Mouse (Mus musculus): ENCODE measurements at regions not wholly inside any gene's neighbourhood (a gene's known extent, or its start where the extent isn't known, plus 50 kb on each side); places are given as distances from the start of the nearest gene placed in this dataset.

- no peak overlapping the region for H3K9ac ChIP-seq (ENCODE audit: low read depth, poor library complexity, severe bottlenecking)
- H3K9me3 ChIP-seq (replicated peaks; ENCODE audit: control insufficient read depth, insufficient read depth, low read length, poor library complexity, severe bottlenecking), result no peaks in the 10 kb centered on the region
- H3K27ac ChIP-seq (ENCODE audit: insufficient read depth, low read length), result no peak overlapping the region
- TF ChIP-seq CTCF (IDR thresholded peaks at IDR 0.05; ENCODE audit: low read depth, low read length) (no peak), POLR2A (IDR thresholded peaks at IDR 0.05; ENCODE audit: insufficient read depth, low read length) (no peak), EP300 (IDR thresholded peaks at IDR 0.05; ENCODE audit: insufficient read depth, low read depth, low read length) (no peak)
- no peaks in the 10 kb centered on the region; the same call in 1 of the 2 replicates for H3K27me3 ChIP-seq (ENCODE audit: control insufficient read depth, insufficient read depth, low read length, poor library complexity, severe bottlenecking)
- H3K4me1 ChIP-seq (ENCODE audit: control insufficient read depth, insufficient read depth, low read length), result no peaks in the 10 kb centered on the region
- H3K4me3 ChIP-seq (ENCODE audit: low read depth, low read length), result no peak overlapping the region
- H3K36me3 ChIP-seq (ENCODE audit: control insufficient read depth, insufficient read depth, low read length, poor library complexity, severe bottlenecking), result no peaks in the 10 kb centered on the region
Measured at GRCm38 (mm10) chr3:144119076-144119475, 85.9 kb downstream of the Lmo4 start.

- no peak overlapping the region for H3K27ac ChIP-seq (ENCODE audit: insufficient read depth, low read length)
- no peak for TF ChIP-seq POLR2A (IDR thresholded peaks at IDR 0.05; ENCODE audit: insufficient read depth, low read length)
- TF ChIP-seq CTCF (IDR thresholded peaks at IDR 0.05; ENCODE audit: low read depth, low read length), result no peak
- no peak for TF ChIP-seq EP300 (IDR thresholded peaks at IDR 0.05; ENCODE audit: insufficient read depth, low read depth, low read length)
Measured at GRCm38 (mm10) chr3:144113672-144114645, 91.1 kb downstream of the Lmo4 start.

GRCm38 (mm10) chr3:144110331-144111080 lies 94.5 kb downstream of the Lmo4 start:
- Histone ChIP-seq H3K36me3 (ENCODE audit: control insufficient read depth, insufficient read depth, low read length, poor library complexity, severe bottlenecking) (no peaks in the 10 kb centered on the region), H3K27me3 (ENCODE audit: control insufficient read depth, insufficient read depth, low read length, poor library complexity, severe bottlenecking) (no peaks in the 10 kb centered on the region), H3K4me3 (ENCODE audit: low read depth, low read length) (no peak overlapping the region), H3K27ac (ENCODE audit: insufficient read depth, low read length) (no peak overlapping the region), H3K4me1 (ENCODE audit: control insufficient read depth, insufficient read depth, low read length) (no peaks in the 10 kb centered on the region), H3K9me3 (replicated peaks; ENCODE audit: control insufficient read depth, insufficient read depth, low read length, poor library complexity, severe bottlenecking) (no peaks in the 10 kb centered on the region), H3K9ac (ENCODE audit: low read depth, poor library complexity, severe bottlenecking) (no peak overlapping the region)
- TF ChIP-seq POLR2A (IDR thresholded peaks at IDR 0.05; ENCODE audit: insufficient read depth, low read length), result no peak
- TF ChIP-seq CTCF (IDR thresholded peaks at IDR 0.05; ENCODE audit: low read depth, low read length), result no peak
- TF ChIP-seq EP300 (IDR thresholded peaks at IDR 0.05; ENCODE audit: insufficient read depth, low read depth, low read length), result no peak

More at GRCm38 (mm10) chr3:144113672-144114645, 91.1 kb downstream of the Lmo4 start:
- Histone ChIP-seq H3K27me3 (ENCODE audit: control insufficient read depth, insufficient read depth, low read length, poor library complexity, severe bottlenecking) (no peaks in the 10 kb centered on the region; the same call in 1 of the 2 replicates), H3K36me3 (ENCODE audit: control insufficient read depth, insufficient read depth, low read length, poor library complexity, severe bottlenecking) (no peaks in the 10 kb centered on the region), H3K9ac (ENCODE audit: low read depth, poor library complexity, severe bottlenecking) (no peak overlapping the region), H3K9me3 (replicated peaks; ENCODE audit: control insufficient read depth, insufficient read depth, low read length, poor library complexity, severe bottlenecking) (no peaks in the 10 kb centered on the region), H3K4me3 (ENCODE audit: low read depth, low read length) (no peak overlapping the region), H3K4me1 (ENCODE audit: control insufficient read depth, insufficient read depth, low read length) (no peaks in the 10 kb centered on the region)

DNA sequence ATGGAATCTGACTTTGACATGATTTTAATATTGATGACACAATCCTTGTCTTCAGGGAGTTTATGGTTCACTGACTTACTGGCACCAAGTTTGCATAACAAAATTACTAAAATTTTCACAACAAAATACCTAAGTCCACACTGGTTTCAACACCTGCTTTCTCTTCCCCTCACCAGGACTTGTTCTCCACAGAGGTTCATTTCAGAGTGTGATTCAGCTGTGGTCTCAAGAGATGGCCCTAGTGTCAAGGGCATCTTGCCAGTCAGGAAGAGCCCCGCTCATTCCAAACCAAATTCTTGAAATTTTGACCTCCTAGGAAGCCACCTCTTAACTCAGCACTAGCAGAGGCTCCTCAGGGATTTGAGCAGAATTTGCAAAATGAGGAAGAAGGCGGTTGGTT lies 95.3 kb downstream of the Lmo4 start:
- no peaks in the 10 kb centered on the region for H3K36me3 ChIP-seq (ENCODE audit: control insufficient read depth, insufficient read depth, low read length, poor library complexity, severe bottlenecking)
- H3K4me3 ChIP-seq (ENCODE audit: low read depth, low read length), result no peak overlapping the region
- no peak overlapping the region for H3K9ac ChIP-seq (ENCODE audit: low read depth, poor library complexity, severe bottlenecking)
- no peaks in the 10 kb centered on the region for H3K4me1 ChIP-seq (ENCODE audit: control insufficient read depth, insufficient read depth, low read length)
- no peak for TF ChIP-seq CTCF (IDR thresholded peaks at IDR 0.05; ENCODE audit: low read depth, low read length)
- no peak for TF ChIP-seq POLR2A (IDR thresholded peaks at IDR 0.05; ENCODE audit: insufficient read depth, low read length)
- no peak for TF ChIP-seq EP300 (IDR thresholded peaks at IDR 0.05; ENCODE audit: insufficient read depth, low read depth, low read length)
- no peak overlapping the region for H3K27ac ChIP-seq (ENCODE audit: insufficient read depth, low read length)
- no peaks in the 10 kb centered on the region for H3K9me3 ChIP-seq (replicated peaks; ENCODE audit: control insufficient read depth, insufficient read depth, low read length, poor library complexity, severe bottlenecking)
- no peaks in the 10 kb centered on the region for H3K27me3 ChIP-seq (ENCODE audit: control insufficient read depth, insufficient read depth, low read length, poor library complexity, severe bottlenecking)

DNA sequence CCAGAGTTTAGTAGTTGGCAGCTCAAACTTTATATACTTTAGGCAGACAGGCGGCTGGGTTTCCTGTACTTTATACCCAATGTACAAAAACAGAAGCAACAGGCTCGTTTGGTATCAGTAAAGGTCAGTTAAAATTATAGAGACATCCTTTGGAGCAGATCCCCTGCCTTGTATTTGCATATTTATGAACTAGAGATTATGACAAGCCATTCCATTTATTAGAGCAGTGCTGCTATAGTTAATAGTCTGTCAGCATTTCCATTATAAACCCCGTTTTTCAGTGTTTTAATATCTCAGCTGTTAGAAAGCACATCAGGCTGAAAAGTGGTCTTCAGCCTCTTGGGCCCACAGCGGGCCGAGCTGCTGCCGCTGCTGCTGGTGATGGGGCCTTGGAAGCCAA lies 96.7 kb downstream of the Lmo4 start:
- Histone ChIP-seq H3K36me3 (ENCODE audit: control insufficient read depth, insufficient read depth, low read length, poor library complexity, severe bottlenecking) (no peaks in the 10 kb centered on the region), H3K9ac (ENCODE audit: low read depth, poor library complexity, severe bottlenecking) (no peak overlapping the region), H3K4me1 (ENCODE audit: control insufficient read depth, insufficient read depth, low read length) (no peaks in the 10 kb centered on the region), H3K9me3 (replicated peaks; ENCODE audit: control insufficient read depth, insufficient read depth, low read length, poor library complexity, severe bottlenecking) (no peaks in the 10 kb centered on the region), H3K27me3 (ENCODE audit: control insufficient read depth, insufficient read depth, low read length, poor library complexity, severe bottlenecking) (no peaks in the 10 kb centered on the region), H3K4me3 (ENCODE audit: low read depth, low read length) (no peak overlapping the region), H3K27ac (ENCODE audit: insufficient read depth, low read length) (no peak overlapping the region)
- TF ChIP-seq POLR2A (IDR thresholded peaks at IDR 0.05; ENCODE audit: insufficient read depth, low read length), result no peak

DNA sequence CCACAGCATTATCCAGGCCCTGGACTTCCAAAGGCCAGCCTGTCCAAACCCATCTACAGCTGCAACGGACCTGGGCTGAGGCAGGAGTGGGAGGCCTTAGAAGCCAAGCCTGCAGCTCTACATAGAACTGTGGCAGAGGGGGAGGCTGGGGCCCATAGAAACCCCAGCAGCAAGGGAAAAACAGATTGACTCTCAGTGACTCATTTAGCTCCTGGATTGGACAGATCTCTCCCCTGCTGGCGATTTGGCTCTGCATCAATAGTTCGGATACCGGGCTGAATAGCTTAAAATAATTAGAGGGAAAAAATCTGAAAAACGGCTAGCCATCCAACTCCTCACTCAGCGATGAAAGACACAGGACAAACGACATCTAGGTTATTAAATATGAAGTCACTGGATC lies 97.4 kb downstream of the Lmo4 start:
- no peaks in the 10 kb centered on the region for H3K9me3 ChIP-seq (replicated peaks; ENCODE audit: control insufficient read depth, insufficient read depth, low read length, poor library complexity, severe bottlenecking)
- no peaks in the 10 kb centered on the region for H3K36me3 ChIP-seq (ENCODE audit: control insufficient read depth, insufficient read depth, low read length, poor library complexity, severe bottlenecking)
- TF ChIP-seq POLR2A (IDR thresholded peaks at IDR 0.05; ENCODE audit: insufficient read depth, low read length) (no peak), EP300 (IDR thresholded peaks at IDR 0.05; ENCODE audit: insufficient read depth, low read depth, low read length) (no peak), CTCF (IDR thresholded peaks at IDR 0.05; ENCODE audit: low read depth, low read length) (no peak)
- no peaks in the 10 kb centered on the region for H3K4me1 ChIP-seq (ENCODE audit: control insufficient read depth, insufficient read depth, low read length)
- H3K27me3 ChIP-seq (ENCODE audit: control insufficient read depth, insufficient read depth, low read length, poor library complexity, severe bottlenecking), result no peaks in the 10 kb centered on the region
- H3K4me3 ChIP-seq (ENCODE audit: low read depth, low read length), result no peak overlapping the region
- H3K9ac ChIP-seq (ENCODE audit: low read depth, poor library complexity, severe bottlenecking), result no peak overlapping the region
- no peak overlapping the region for H3K27ac ChIP-seq (ENCODE audit: insufficient read depth, low read length)
